Mouse (Mus musculus) spleen, adult 2 months (tissue): ENCODE data around the gene Ypel3.

Source experiments
- CTCF ChIP-seq: fragments of 200-500 bp; IDR thresholded peaks from 2 replicates; pipeline ENCODE4 v1.5.1; 2011; ENCODE audit warnings: mild to moderate bottlenecking, inconsistent platforms; ENCODE audit not compliant: insufficient read depth, insufficient read length, insufficient replicate concordance; ENCODE audit errors: extremely low read depth
- POLR2A ChIP-seq: fragments of 200-500 bp; IDR thresholded peaks from 2 replicates; pipeline ENCODE4 v1.6.1; 2011; ENCODE audit warnings: low read depth, low read length, inconsistent platforms

- TF ChIP-seq POLR2A: no peak
- TF ChIP-seq CTCF: no peak
These were observed 18.9 kb downstream of the Ypel3 start for GRCm38 (mm10) chr7:126795387-126796317.
